Mouse (Mus musculus): Measurements from ENCODE around the gene Fam120b. TPM values are rescaled to one million over a fixed set of nuclear protein-coding genes. Genes with fewer than 3 reads are reported as not detected.

Fam120b gene
- polyA plus RNA-seq, 1 experiment from 2014 or later: 30.3 TPM

DNA sequence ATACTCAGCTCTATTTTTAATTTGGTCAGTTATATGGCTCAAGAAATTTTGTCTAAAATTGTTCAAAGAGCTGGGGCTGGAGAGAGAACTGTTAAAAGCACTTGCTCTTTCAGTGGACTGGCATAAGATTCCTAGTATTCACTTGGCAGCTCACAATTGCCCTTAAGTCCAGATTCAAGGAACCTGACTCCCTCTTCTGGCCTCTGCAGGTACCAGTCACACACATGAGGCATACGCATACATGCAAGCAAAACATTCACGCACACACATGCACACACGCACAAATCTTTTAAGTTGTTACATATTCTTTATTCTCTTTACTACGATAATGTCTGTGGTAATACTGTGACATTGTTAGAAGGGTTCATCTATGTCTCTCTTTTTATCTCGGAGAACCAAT lies 12.6 kb upstream of the Fam120b start:
- Histone ChIP-seq H3K4me3 (ENCODE audit: low read depth, low read length) (no peak overlapping the region), H3K4me1 (ENCODE audit: control insufficient read depth, insufficient read depth, low read length) (peaks cover 19% of the 10 kb centered on the region), H3K36me3 (ENCODE audit: control insufficient read depth, insufficient read depth, low read length) (no peaks in the 10 kb centered on the region), H3K27ac (ENCODE audit: low read length) (no peak overlapping the region), H3K9ac (replicated peaks; ENCODE audit: low read depth, low read length) (no peak overlapping the region), H3K4me2 (replicated peaks; ENCODE audit: low read depth, low read length) (no peak overlapping the region), H3K27me3 (ENCODE audit: control insufficient read depth, insufficient read depth, low read length) (no peaks in the 10 kb centered on the region), H3K9me3 (ENCODE audit: control insufficient read depth, low read depth, low read length) (no peaks in the 10 kb centered on the region)
- ATAC-seq (ENCODE audit: insufficient number of reproducible peaks, insufficient read depth, low FRiP score, low read depth): no peak
- 93% methylated on average over 5 of the region's 5 CpGs for WGBS

DNA sequence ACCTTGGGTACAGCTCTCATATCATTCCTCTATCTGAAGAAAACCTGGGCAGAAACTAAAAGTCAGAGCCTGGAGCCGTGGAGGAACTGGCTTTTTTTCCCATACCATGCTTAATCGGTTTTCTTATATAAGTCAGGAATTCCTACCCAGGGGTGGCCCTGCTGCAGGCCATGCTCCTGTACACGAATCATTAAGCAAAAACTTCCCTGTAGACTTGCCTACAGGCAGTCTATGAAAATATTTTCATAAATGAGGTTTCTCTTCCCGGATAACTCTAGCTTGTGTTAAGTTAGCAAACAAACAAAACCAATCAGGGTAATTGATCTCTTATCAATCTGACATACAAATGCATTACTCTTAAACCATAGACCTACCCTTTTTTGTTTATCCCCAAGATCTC lies 7.1 kb upstream of the Fam120b start:
- Histone ChIP-seq H3K9me3 (ENCODE audit: control insufficient read depth, low read depth, low read length) (no peaks in the 10 kb centered on the region), H3K27ac (ENCODE audit: low read length) (no peak overlapping the region)
- no peak for ATAC-seq (ENCODE audit: insufficient number of reproducible peaks, insufficient read depth, low FRiP score, low read depth)

DNA sequence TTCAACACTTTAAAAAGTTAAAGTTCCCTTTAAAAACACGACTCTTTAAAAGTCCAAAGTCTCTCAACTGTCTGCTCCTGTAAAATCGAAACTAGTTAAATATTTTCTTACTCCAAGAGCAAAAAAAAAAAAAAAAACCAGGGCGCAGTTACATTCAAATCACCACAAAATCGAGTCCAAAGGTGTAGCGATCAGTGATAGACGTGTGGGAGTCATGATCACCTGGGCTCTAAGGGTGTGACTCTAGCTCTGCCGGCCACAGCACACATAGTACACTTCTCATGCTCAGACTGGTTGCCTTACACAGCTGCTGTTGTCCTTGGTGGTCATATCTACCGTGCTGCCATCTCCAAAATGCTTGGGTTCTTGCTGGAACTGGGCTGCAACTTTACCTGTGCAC lies 6.6 kb upstream of the Fam120b start:
- Histone ChIP-seq H3K9ac (replicated peaks; ENCODE audit: low read depth, low read length) (no peak overlapping the region), H3K27me3 (ENCODE audit: control insufficient read depth, insufficient read depth, low read length) (no peaks in the 10 kb centered on the region), H3K9me3 (ENCODE audit: control insufficient read depth, low read depth, low read length) (no peaks in the 10 kb centered on the region), H3K36me3 (ENCODE audit: control insufficient read depth, insufficient read depth, low read length) (no peaks in the 10 kb centered on the region), H3K4me2 (replicated peaks; ENCODE audit: low read depth, low read length) (no peak overlapping the region), H3K4me3 (ENCODE audit: low read depth, low read length) (no peak overlapping the region), H3K27ac (ENCODE audit: low read length) (no peak overlapping the region; the same call in 1 of the 2 replicates), H3K4me1 (ENCODE audit: control insufficient read depth, insufficient read depth, low read length) (no peaks in the 10 kb centered on the region)
- 70% methylated on average over 8 of the region's 8 CpGs for WGBS
- ATAC-seq (ENCODE audit: insufficient number of reproducible peaks, insufficient read depth, low FRiP score, low read depth): 0 out of 2 replicates have a peak, but pooled peaks have one; percentile 72

More for the DNA sequence above, 7.1 kb upstream of the Fam120b start:
- no peaks in the 10 kb centered on the region for H3K4me1 ChIP-seq (ENCODE audit: control insufficient read depth, insufficient read depth, low read length)
- H3K36me3 ChIP-seq (ENCODE audit: control insufficient read depth, insufficient read depth, low read length): no peaks in the 10 kb centered on the region
- H3K27me3 ChIP-seq (ENCODE audit: control insufficient read depth, insufficient read depth, low read length): no peaks in the 10 kb centered on the region
- H3K9ac ChIP-seq (replicated peaks; ENCODE audit: low read depth, low read length): no peak overlapping the region
- no peak overlapping the region for H3K4me2 ChIP-seq (replicated peaks; ENCODE audit: low read depth, low read length)
- WGBS: 76% methylated on average over 4 of the region's 4 CpGs
- H3K4me3 ChIP-seq (ENCODE audit: low read depth, low read length): no peak overlapping the region

DNA sequence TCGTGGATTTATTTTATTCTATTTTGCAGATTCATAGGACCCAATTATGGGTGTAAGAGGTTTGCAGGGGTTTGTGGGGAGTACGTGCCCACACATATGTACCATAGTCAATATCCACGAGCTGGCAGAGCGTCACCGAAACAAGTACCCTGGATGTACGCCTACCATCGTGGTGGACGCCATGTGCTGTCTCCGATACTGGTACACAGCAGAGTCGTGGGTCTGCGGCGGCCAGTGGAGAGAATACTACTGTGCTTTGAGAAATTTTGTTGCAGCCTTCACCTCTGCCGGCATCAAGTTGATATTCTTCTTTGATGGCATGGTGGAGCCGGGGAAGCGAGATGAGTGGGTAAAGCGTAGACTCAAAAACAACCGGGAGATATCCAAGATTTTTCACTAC lies 5.7 kb downstream of the Fam120b start:
- Histone ChIP-seq H3K9me3 (ENCODE audit: control insufficient read depth, low read depth, low read length) (no peaks in the 10 kb centered on the region), H3K4me3 (ENCODE audit: low read depth, low read length) (no peak overlapping the region), H3K4me1 (ENCODE audit: control insufficient read depth, insufficient read depth, low read length) (peaks cover 6% of the 10 kb centered on the region; the same call in 1 of the 2 replicates), H3K27ac (ENCODE audit: low read length) (no peak overlapping the region), H3K4me2 (replicated peaks; ENCODE audit: low read depth, low read length) (no peak overlapping the region), H3K36me3 (ENCODE audit: control insufficient read depth, insufficient read depth, low read length) (peaks cover 31% of the 10 kb centered on the region), H3K27me3 (ENCODE audit: control insufficient read depth, insufficient read depth, low read length) (no peaks in the 10 kb centered on the region), H3K9ac (replicated peaks; ENCODE audit: low read depth, low read length) (no peak overlapping the region)
- 96% methylated on average over 17 of the region's 17 CpGs for WGBS
- no peak for ATAC-seq (ENCODE audit: insufficient number of reproducible peaks, insufficient read depth, low FRiP score, low read depth)

DNA sequence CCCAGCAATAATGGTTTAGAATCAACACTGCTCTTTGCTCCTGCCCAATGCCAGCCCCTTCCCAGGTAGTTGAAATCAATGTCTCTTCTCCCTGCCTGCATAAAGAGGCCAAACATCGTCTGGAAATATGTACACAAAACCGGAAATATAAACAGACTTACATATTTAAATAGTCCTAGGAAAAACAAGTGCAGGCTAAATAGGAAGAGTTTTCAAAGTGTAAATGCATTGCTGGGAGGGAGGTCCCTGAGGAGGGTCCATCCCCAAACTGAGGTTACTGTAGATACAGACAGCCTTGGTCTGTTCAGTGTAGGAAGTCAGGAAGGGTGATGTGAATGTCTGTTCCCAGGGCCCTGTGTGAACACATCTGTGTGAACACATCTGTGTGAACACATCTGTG lies 10.6 kb downstream of the Fam120b start:
- peaks cover 63% of the 10 kb centered on the region for H3K36me3 ChIP-seq (ENCODE audit: control insufficient read depth, insufficient read depth, low read length)
- no peak overlapping the region for H3K9ac ChIP-seq (replicated peaks; ENCODE audit: low read depth, low read length)
- no peaks in the 10 kb centered on the region for H3K27me3 ChIP-seq (ENCODE audit: control insufficient read depth, insufficient read depth, low read length)
- no peaks in the 10 kb centered on the region for H3K9me3 ChIP-seq (ENCODE audit: control insufficient read depth, low read depth, low read length)
- 81% methylated on average over 2 of the region's 2 CpGs for WGBS
- no peaks in the 10 kb centered on the region for H3K4me1 ChIP-seq (ENCODE audit: control insufficient read depth, insufficient read depth, low read length)
- ATAC-seq (ENCODE audit: insufficient number of reproducible peaks, insufficient read depth, low FRiP score, low read depth): no peak
- no peak overlapping the region for H3K27ac ChIP-seq (ENCODE audit: low read length)
- H3K4me3 ChIP-seq (ENCODE audit: low read depth, low read length): no peak overlapping the region
- no peak overlapping the region for H3K4me2 ChIP-seq (replicated peaks; ENCODE audit: low read depth, low read length)

DNA sequence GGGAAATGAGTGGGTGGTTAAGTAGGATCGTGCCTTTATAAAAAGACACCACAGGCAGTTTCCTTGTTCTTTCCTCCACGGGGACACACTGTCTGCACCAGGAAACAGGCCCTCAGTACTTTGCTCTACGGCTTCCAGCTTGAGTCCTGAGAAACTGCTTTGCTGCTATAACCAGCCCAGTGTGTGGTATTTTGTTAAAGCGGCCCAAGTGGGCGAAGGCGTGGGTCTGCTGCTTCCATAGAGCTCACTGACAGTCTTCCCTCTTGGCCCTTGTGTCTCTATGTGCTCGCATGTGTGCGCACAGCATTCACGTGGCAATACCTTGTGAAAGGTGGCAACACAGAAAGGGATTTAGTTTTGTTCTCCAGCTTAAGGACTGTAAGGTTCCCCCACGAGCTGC lies 13.3 kb downstream of the Fam120b start:
- H3K9me3 ChIP-seq (ENCODE audit: control insufficient read depth, low read depth, low read length): no peaks in the 10 kb centered on the region
- no peak overlapping the region for H3K4me2 ChIP-seq (replicated peaks; ENCODE audit: low read depth, low read length)
- H3K27me3 ChIP-seq (ENCODE audit: control insufficient read depth, insufficient read depth, low read length): no peaks in the 10 kb centered on the region
- WGBS: 88% methylated on average over 10 of the region's 10 CpGs
- H3K36me3 ChIP-seq (ENCODE audit: control insufficient read depth, insufficient read depth, low read length): peaks cover 41% of the 10 kb centered on the region
- no peak for ATAC-seq (ENCODE audit: insufficient number of reproducible peaks, insufficient read depth, low FRiP score, low read depth)
- H3K4me1 ChIP-seq (ENCODE audit: control insufficient read depth, insufficient read depth, low read length): no peaks in the 10 kb centered on the region
- no peak overlapping the region for H3K4me3 ChIP-seq (ENCODE audit: low read depth, low read length)
- H3K27ac ChIP-seq (ENCODE audit: low read length): no peak overlapping the region
- no peak overlapping the region for H3K9ac ChIP-seq (replicated peaks; ENCODE audit: low read depth, low read length)

DNA sequence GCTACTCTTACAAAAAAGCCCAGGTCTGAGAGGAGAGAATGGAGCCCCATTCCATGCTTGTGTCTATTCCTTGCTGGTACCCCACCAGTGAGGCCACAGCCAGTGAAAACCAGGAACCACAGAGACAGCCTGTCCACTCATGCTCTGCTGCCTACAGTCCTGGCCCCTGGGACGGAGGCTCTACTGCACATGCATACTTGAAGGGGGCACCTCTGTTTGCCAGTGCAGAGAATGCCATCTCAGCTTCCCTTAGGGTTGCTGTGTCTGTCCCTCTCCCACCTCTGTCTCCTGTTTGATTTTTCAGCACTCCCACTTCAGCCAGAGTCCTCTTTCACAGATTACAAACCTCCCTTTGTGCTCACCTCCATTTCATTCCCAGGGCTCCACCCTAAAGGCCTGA lies 14.9 kb downstream of the Fam120b start:
- Histone ChIP-seq H3K4me3 (ENCODE audit: low read depth, low read length) (no peak overlapping the region), H3K9ac (replicated peaks; ENCODE audit: low read depth, low read length) (no peak overlapping the region), H3K4me1 (ENCODE audit: control insufficient read depth, insufficient read depth, low read length) (no peaks in the 10 kb centered on the region), H3K36me3 (ENCODE audit: control insufficient read depth, insufficient read depth, low read length) (peaks cover 44% of the 10 kb centered on the region), H3K4me2 (replicated peaks; ENCODE audit: low read depth, low read length) (no peak overlapping the region), H3K9me3 (ENCODE audit: control insufficient read depth, low read depth, low read length) (no peaks in the 10 kb centered on the region), H3K27me3 (ENCODE audit: control insufficient read depth, insufficient read depth, low read length) (no peaks in the 10 kb centered on the region), H3K27ac (ENCODE audit: low read length) (no peak overlapping the region)
- WGBS: 100% methylated on average over 1 of the region's 1 CpGs
- no peak for ATAC-seq (ENCODE audit: insufficient number of reproducible peaks, insufficient read depth, low FRiP score, low read depth)

DNA sequence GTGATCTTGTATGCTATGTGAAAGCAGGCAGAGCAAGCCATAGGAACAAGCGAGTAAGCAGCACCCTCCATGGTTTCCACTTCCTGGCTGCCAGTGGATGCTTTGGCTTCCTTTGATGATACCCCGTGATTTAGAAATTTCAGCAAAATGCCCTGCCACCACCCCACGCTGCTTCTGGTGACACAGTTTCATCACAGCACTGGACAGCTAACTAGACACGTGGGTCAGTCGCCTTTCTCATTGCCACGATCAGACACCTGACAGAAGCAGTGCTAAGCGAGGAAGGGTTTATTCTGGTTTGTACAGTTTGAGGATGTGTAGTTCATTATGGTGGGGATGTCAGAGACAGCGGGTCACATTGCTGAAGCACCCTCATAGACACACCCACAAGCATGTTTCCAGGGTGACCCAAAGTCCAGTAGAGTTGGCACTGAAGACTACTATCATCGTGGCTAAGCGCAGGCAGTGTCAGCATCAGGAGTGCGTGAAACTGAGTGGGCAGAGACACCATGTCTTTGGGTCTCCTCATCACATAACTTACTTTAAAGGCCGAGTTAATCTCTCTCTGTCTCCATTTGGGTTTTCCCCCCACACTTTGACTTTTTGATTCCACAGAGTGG lies 20.7 kb downstream of the Fam120b start:
- H3K27ac ChIP-seq (ENCODE audit: low read length): no peak overlapping the region
- no peak overlapping the region for H3K9ac ChIP-seq (replicated peaks; ENCODE audit: low read depth, low read length)
- H3K9me3 ChIP-seq (ENCODE audit: control insufficient read depth, low read depth, low read length): no peaks in the 10 kb centered on the region
- H3K4me3 ChIP-seq (ENCODE audit: low read depth, low read length): no peak overlapping the region
- H3K27me3 ChIP-seq (ENCODE audit: control insufficient read depth, insufficient read depth, low read length): no peaks in the 10 kb centered on the region
- peaks cover 45% of the 10 kb centered on the region for H3K36me3 ChIP-seq (ENCODE audit: control insufficient read depth, insufficient read depth, low read length)
- no peak for ATAC-seq (ENCODE audit: insufficient number of reproducible peaks, insufficient read depth, low FRiP score, low read depth)
- H3K4me1 ChIP-seq (ENCODE audit: control insufficient read depth, insufficient read depth, low read length): no peaks in the 10 kb centered on the region
- no peak overlapping the region for H3K4me2 ChIP-seq (replicated peaks; ENCODE audit: low read depth, low read length)
- 83% methylated on average over 12 of the region's 12 CpGs for WGBS

DNA sequence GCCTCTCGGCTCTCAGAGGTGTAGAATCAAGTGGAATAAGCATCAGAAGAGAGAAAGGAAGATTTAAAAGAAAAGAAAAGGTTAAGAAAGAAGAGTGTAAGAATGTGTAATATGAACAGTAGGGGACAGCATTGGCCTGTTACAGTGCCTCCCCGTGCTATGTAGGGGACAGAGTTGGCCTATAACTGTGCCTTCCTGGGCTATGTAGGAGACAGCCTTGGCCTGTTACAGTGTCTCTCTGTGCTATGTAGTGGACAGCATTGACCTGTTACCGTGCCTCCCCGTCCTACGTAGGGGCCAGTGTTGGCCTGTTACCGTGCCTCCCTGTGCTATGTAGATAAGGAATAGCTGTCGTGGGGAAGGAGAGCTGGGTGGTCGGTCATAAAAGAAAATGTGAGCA lies 23.5 kb downstream of the Fam120b start:
- peaks cover 63% of the 10 kb centered on the region for H3K36me3 ChIP-seq (ENCODE audit: control insufficient read depth, insufficient read depth, low read length)
- no peak overlapping the region for H3K9ac ChIP-seq (replicated peaks; ENCODE audit: low read depth, low read length)
- no peaks in the 10 kb centered on the region for H3K9me3 ChIP-seq (ENCODE audit: control insufficient read depth, low read depth, low read length)
- H3K4me1 ChIP-seq (ENCODE audit: control insufficient read depth, insufficient read depth, low read length): no peaks in the 10 kb centered on the region
- H3K27me3 ChIP-seq (ENCODE audit: control insufficient read depth, insufficient read depth, low read length): no peaks in the 10 kb centered on the region
- ATAC-seq (ENCODE audit: insufficient number of reproducible peaks, insufficient read depth, low FRiP score, low read depth): no peak
- WGBS: 87% methylated on average over 8 of the region's 8 CpGs
- H3K4me3 ChIP-seq (ENCODE audit: low read depth, low read length): no peak overlapping the region
- H3K4me2 ChIP-seq (replicated peaks; ENCODE audit: low read depth, low read length): no peak overlapping the region
- H3K27ac ChIP-seq (ENCODE audit: low read length): no peak overlapping the region
